Mouse (Mus musculus): ENCODE results near the gene Fbxl3.

The Fbxl3 gene

GRCm38 (mm10) chr14:103085840-103086533 is 13.4 kb downstream of the Fbxl3 start:
- no peak for DNase-seq (ENCODE audit: low spot score)

- no peak for DNase-seq (ENCODE audit: low spot score)
Observed at GRCm38 (mm10) chr14:103079209-103079977, 20.0 kb downstream of the Fbxl3 start.

- no peak for DNase-seq (ENCODE audit: low spot score)
Observed at GRCm38 (mm10) chr14:103078006-103078912, 21.1 kb downstream of the Fbxl3 start.

- DNase-seq (ENCODE audit: low spot score): no peak
Observed at GRCm38 (mm10) chr14:103077272-103078005, 21.9 kb downstream of the Fbxl3 start.

GRCm38 (mm10) chr14:103075166-103075565 is 24.2 kb downstream of the Fbxl3 start:
- DNase-seq (ENCODE audit: low spot score): no peak

GRCm38 (mm10) chr14:103073825-103074224 is 25.5 kb downstream of the Fbxl3 start:
- no peak for DNase-seq (ENCODE audit: low spot score)

GRCm38 (mm10) chr14:103072731-103073130 is 26.6 kb downstream of the Fbxl3 start:
- peak; percentile 55 for DNase-seq (ENCODE audit: low spot score)

- no peak for DNase-seq (ENCODE audit: low spot score)
Observed at GRCm38 (mm10) chr14:103071471-103071870, 27.9 kb downstream of the Fbxl3 start.

GRCm38 (mm10) chr14:103070790-103071189 is 28.6 kb downstream of the Fbxl3 start:
- DNase-seq (ENCODE audit: low spot score): peak; percentile 62

GRCm38 (mm10) chr14:103069864-103070611 is 29.3 kb downstream of the Fbxl3 start, which contains the start of gene Cln5:
Cln5 (plus strand) TSS chr14:103070216.
- DNase-seq (ENCODE audit: low spot score): peak; percentile 96

- DNase-seq (ENCODE audit: low spot score): no peak
Observed at GRCm38 (mm10) chr14:103069465-103069863, 29.9 kb downstream of the Fbxl3 start.

GRCm38 (mm10) chr14:103065294-103066167 is 33.8 kb downstream of the Fbxl3 start:
- DNase-seq (ENCODE audit: low spot score): peak; percentile 83

GRCm38 (mm10) chr14:103059495-103059894 is 39.9 kb downstream of the Fbxl3 start:
- no peak for DNase-seq (ENCODE audit: low spot score)

GRCm38 (mm10) chr14:103058998-103059397 is 40.4 kb downstream of the Fbxl3 start:
- peak; percentile 50 for DNase-seq (ENCODE audit: low spot score)

- DNase-seq (ENCODE audit: low spot score): no peak
Observed at GRCm38 (mm10) chr14:103056601-103057000, 42.8 kb downstream of the Fbxl3 start.

GRCm38 (mm10) chr14:103054731-103055130 is 44.6 kb downstream of the Fbxl3 start:
- no peak for DNase-seq (ENCODE audit: low spot score)

- DNase-seq (ENCODE audit: low spot score): peak; percentile 81
Observed at GRCm38 (mm10) chr14:103051159-103051769, 48.1 kb downstream of the Fbxl3 start.

GRCm38 (mm10) chr14:103048292-103049086 is 50.9 kb downstream of the Fbxl3 start:
- no peak for DNase-seq (ENCODE audit: low spot score)
